Mouse (Mus musculus) stomach, postnatal 0 days (tissue): ENCODE measurements around the gene Rxfp2.

ENCODE experiments used
- CTCF ChIP-seq: IDR thresholded peaks from 2 replicates; pipeline ENCODE4 v1.5.1; 2016; ENCODE audit warnings: antibody characterized with exemption, low read depth, mild to moderate bottlenecking, moderate library complexity
- EP300 ChIP-seq: optimal IDR thresholded peaks from 2 replicates; pipeline ENCODE3; 2016; ENCODE audit warnings: antibody characterized with exemption

DNA sequence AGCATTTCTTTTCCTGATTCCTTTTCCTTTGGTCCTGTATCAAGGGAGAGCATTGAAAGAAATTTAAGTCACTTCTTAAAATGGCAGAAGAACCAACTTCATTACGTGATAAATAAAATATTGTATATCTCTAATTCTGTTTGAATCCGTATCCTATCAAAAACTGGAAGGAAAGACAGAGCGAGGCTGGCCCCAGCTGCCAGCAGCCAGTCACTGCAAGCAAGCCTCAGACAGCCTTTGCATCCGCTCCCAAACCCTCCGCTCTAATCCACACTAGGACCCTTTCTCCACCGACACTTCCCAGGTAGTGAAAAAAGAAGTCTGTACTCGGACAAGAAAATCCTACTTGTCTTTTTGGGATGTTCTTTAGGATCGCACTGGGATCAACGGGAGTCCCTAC lies 803 bp upstream of the Rxfp2 start:
- no peak for TF ChIP-seq EP300
- peak; percentile 45 for TF ChIP-seq CTCF
